Mouse (Mus musculus) lung, adult 2 months (tissue): Measurements from ENCODE around the gene Wdr90.

Experiments used
- CTCF ChIP-seq: fragments of 200-500 bp; IDR thresholded peaks from 2 replicates; pipeline ENCODE4 v1.5.1; 2011; ENCODE audit warnings: mild to moderate bottlenecking, low read length, control low read depth; ENCODE audit not compliant: insufficient read depth
- POLR2A ChIP-seq: fragments of 200-500 bp; IDR thresholded peaks from 2 replicates; pipeline ENCODE4 v1.6.1; 2011; ENCODE audit warnings: low read depth, mild to moderate bottlenecking, control low read depth, low read length, borderline replicate concordance; ENCODE audit errors: extremely low read depth

- no peak for TF ChIP-seq CTCF
- no peak for TF ChIP-seq POLR2A
Observed at GRCm38 (mm10) chr17:25834595-25835222, 26.6 kb downstream of the Wdr90 start.
